Mouse (Mus musculus) forebrain, embryonic 16.5 days (tissue): ENCODE results near the gene Ppif. TPM values are rescaled to one million over a fixed set of nuclear protein-coding genes. Genes with fewer than 3 reads are reported as not detected.

Source experiments
- ATAC-seq: fragments of 200-750 bp; cut with Nextera tagmentation; 2 replicates; pipeline ENCODE4 v1.8.0; 2017; ENCODE audit warnings: mild to moderate bottlenecking, moderate library complexity
- H3K27ac ChIP-seq: fragments of 300-500 bp; sonication (generic); 2 replicates; pipeline ENCODE4 v1.5.1; 2014; ENCODE audit warnings: low read length, control low read depth
- H3K27me3 ChIP-seq: fragments of 300-500 bp; sonication (generic); replicated peaks from 2 replicates; pipeline ENCODE4 v1.6.1; 2014; ENCODE audit warnings: low read length; ENCODE audit not compliant: control insufficient read depth, insufficient read depth
- H3K36me3 ChIP-seq: fragments of 300-500 bp; sonication (generic); 2 replicates; pipeline ENCODE4 v1.6.1; 2014; ENCODE audit not compliant: control insufficient read depth, insufficient read depth
- H3K4me1 ChIP-seq: fragments of 300-500 bp; sonication (generic); replicated peaks from 2 replicates; pipeline ENCODE4 v1.6.1; 2014; ENCODE audit warnings: low read length; ENCODE audit not compliant: control insufficient read depth, insufficient read depth
- H3K4me2 ChIP-seq: fragments of 300-500 bp; sonication (generic); 2 replicates; pipeline ENCODE4 v1.6.1; 2014; ENCODE audit warnings: mild to moderate bottlenecking, low read length, control low read depth
- H3K4me3 ChIP-seq: fragments of 300-500 bp; sonication (generic); replicated peaks from 2 replicates; pipeline ENCODE4 v1.5.1; 2014; ENCODE audit warnings: mild to moderate bottlenecking, low read length, control low read depth
- H3K9ac ChIP-seq: fragments of 300-500 bp; sonication (generic); replicated peaks from 2 replicates; pipeline ENCODE4 v1.6.1; 2014; ENCODE audit warnings: low read depth, low read length, control low read depth
- H3K9me3 ChIP-seq: fragments of 300-500 bp; sonication (generic); 2 replicates; pipeline ENCODE4 v1.6.1; 2016; ENCODE audit warnings: low read length; ENCODE audit not compliant: control insufficient read depth
- WGBS: fragments of 180-500 bp; shearing (Covaris S2); extraction: QIAGEN DNeasy Blood & Tissue Kit; methylation state at CpG from one replicate; pipeline ENCODE4 v1.1.7; 2014; 5-methylcytosine and 5-hydroxymethylcytosine counted together
- polyA plus RNA-seq: library from polyadenylated mRNA; unstranded; fragments of >200 nt; fragmentation: Nextera tagmentation; extraction: Ambion mirVana; gene quantifications from 2 replicates; pipeline ENCODE4 v1.2.1, GENCODE M21; 2015

Ppif gene
- polyA plus RNA-seq: 24.1 and 26.3 TPM in 2 replicates

- H3K27me3 ChIP-seq: no peaks in the 10 kb centered on the region
- peak within 1 kb of the TSS; percentile 38; the same call in 1 of the 2 replicates for H3K27ac ChIP-seq
- H3K4me2 ChIP-seq: peak within 1 kb of the TSS; percentile 97
- peak within 1 kb of the TSS; percentile 93 for H3K9ac ChIP-seq
- peak within 1 kb of the TSS; percentile 85 for H3K4me3 ChIP-seq
- WGBS: under 1% methylated on average over 55 of the region's 70 CpGs
- peaks cover 23% of the 10 kb centered on the region for H3K4me1 ChIP-seq
- H3K36me3 ChIP-seq: peaks cover 4% of the 10 kb centered on the region; the same call in 1 of the 2 replicates
- peak; percentile 93 for ATAC-seq
- H3K9me3 ChIP-seq: no peaks in the 10 kb centered on the region
These were observed at the start of gene Ppif for GRCm38 (mm10) chr14:25693888-25694568. Gene Ppif (plus strand): TSS chr14:25694154.

DNA sequence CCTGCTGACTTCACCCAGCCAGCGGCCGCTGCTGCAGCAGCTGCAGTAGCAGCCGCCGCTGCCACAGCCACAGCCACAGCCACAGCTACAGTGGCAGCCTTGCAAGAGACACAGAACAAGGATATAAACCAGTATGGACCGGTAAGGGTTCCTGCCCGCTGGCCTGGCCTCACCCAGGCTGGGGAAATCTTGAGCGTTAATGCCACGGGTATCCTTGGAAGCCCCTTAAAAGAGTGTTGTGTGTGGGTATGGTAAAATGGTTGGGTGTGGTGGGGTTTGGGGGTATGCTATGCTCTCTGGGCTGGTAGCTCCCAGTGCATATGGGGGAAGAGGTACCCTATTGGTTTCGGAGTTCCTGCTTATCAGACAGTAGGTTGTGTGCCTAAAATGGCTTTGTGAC lies 48.2 kb upstream of the Ppif start:
- Histone ChIP-seq H3K4me2 (no peak overlapping the region), H3K27me3 (no peaks in the 10 kb centered on the region), H3K9ac (no peak overlapping the region), H3K36me3 (peaks cover 41% of the 10 kb centered on the region), H3K4me1 (no peaks in the 10 kb centered on the region), H3K27ac (no peak overlapping the region), H3K9me3 (no peaks in the 10 kb centered on the region), H3K4me3 (no peak overlapping the region)
- 88% methylated on average over 9 of the region's 9 CpGs for WGBS
- ATAC-seq: no peak

DNA sequence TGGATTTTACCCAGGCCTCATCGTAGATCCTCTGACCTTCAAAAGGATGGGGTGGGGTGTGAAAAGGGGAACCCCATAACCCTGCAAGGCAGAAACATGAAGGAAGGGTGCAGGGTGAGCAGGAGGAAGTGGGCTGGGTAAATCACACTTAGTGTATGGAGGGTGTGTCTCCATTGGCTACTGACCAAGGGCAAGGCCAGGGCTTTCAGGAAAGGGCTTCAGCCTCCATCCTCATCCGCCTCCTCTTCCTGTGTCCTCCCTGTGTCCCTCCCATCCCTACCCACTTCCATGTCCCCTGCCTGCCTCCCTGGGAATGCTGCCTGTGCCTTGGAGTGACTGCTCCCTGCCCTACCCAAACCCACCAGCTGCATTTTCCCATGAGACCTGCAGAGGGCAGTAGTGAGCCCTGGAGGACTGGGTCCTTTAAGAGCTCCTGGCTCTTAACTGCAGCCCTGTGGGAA lies 47.8 kb upstream of the Ppif start:
- WGBS: 88% methylated on average over 2 of the region's 2 CpGs
- H3K4me3 ChIP-seq: no peak overlapping the region
- no peak overlapping the region for H3K27ac ChIP-seq
- ATAC-seq: peak; percentile 29; the same call in 1 of the 2 replicates
- no peaks in the 10 kb centered on the region for H3K27me3 ChIP-seq
- no peak overlapping the region for H3K9ac ChIP-seq
- peaks cover 46% of the 10 kb centered on the region for H3K36me3 ChIP-seq
- H3K4me1 ChIP-seq: no peaks in the 10 kb centered on the region
- H3K9me3 ChIP-seq: no peaks in the 10 kb centered on the region
- H3K4me2 ChIP-seq: no peak overlapping the region

GRCm38 (mm10) chr14:25651131-25651530 lies 42.8 kb upstream of the Ppif start:
- H3K4me2 ChIP-seq: no peak overlapping the region
- no peak for ATAC-seq
- H3K27me3 ChIP-seq: no peaks in the 10 kb centered on the region
- peaks cover 54% of the 10 kb centered on the region for H3K36me3 ChIP-seq
- no peak overlapping the region for H3K4me3 ChIP-seq
- H3K4me1 ChIP-seq: no peaks in the 10 kb centered on the region
- H3K9ac ChIP-seq: no peak overlapping the region
- H3K27ac ChIP-seq: no peak overlapping the region
- WGBS: 92% methylated on average over 4 of the region's 4 CpGs
- no peaks in the 10 kb centered on the region for H3K9me3 ChIP-seq

DNA sequence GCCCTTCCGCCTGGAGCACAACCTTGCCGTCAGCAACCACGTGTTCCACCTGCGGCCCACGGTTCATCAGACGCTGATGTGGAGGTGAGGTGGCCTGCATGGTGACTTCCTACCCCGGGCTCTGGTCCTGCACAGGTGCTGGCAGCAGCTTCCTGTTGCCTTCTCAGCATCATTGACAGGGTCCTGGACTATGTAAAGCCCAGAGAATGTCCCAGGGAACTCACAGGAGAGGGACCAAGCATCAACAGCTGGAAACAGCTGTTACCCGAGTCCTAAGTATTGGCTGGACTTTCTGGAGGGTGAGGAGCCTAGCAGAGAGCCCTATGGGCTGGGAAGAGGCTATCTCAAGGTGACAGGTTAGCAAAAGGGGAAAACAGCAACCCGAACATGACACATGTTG lies 42.0 kb upstream of the Ppif start:
- no peak overlapping the region for H3K4me2 ChIP-seq
- no peak overlapping the region for H3K4me3 ChIP-seq
- 89% methylated on average over 9 of the region's 9 CpGs for WGBS
- H3K27ac ChIP-seq: no peak overlapping the region
- peaks cover 59% of the 10 kb centered on the region for H3K36me3 ChIP-seq
- no peak overlapping the region for H3K9ac ChIP-seq
- no peak for ATAC-seq
- no peaks in the 10 kb centered on the region for H3K27me3 ChIP-seq
- H3K4me1 ChIP-seq: no peaks in the 10 kb centered on the region
- no peaks in the 10 kb centered on the region for H3K9me3 ChIP-seq

GRCm38 (mm10) chr14:25654401-25655197 lies 39.4 kb upstream of the Ppif start:
- H3K9ac ChIP-seq: no peak overlapping the region
- no peaks in the 10 kb centered on the region for H3K9me3 ChIP-seq
- H3K4me2 ChIP-seq: no peak overlapping the region
- H3K27ac ChIP-seq: no peak overlapping the region
- no peak for ATAC-seq
- H3K27me3 ChIP-seq: no peaks in the 10 kb centered on the region
- WGBS: 93% methylated on average over 14 of the region's 14 CpGs
- H3K4me3 ChIP-seq: no peak overlapping the region
- no peaks in the 10 kb centered on the region for H3K4me1 ChIP-seq
- peaks cover 62% of the 10 kb centered on the region for H3K36me3 ChIP-seq

DNA sequence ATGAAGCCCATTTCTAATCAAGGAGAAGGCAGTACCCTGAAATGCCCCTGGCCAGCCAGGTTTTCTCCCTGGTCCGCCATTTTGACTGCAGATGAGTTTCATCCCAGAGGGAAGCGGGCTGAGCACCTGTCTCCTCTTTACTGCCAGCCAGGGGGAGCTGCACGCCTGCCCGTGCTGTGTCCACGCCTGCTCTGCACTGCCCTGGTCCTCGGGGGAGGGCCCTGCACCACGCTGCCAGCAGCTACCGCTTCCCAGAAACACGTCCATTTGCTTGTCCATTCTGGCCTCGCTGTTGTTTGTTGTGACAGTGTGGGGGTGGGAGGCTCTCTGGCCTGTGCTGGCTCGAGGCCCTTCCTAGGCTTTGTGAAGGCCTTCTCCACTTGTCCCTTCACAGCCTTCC lies 33.3 kb upstream of the Ppif start:
- no peak overlapping the region for H3K4me2 ChIP-seq
- WGBS: 58% methylated on average over 11 of the region's 11 CpGs
- no peaks in the 10 kb centered on the region for H3K4me1 ChIP-seq
- H3K36me3 ChIP-seq: peaks cover 63% of the 10 kb centered on the region
- no peaks in the 10 kb centered on the region for H3K9me3 ChIP-seq
- H3K27ac ChIP-seq: no peak overlapping the region
- H3K9ac ChIP-seq: no peak overlapping the region
- H3K4me3 ChIP-seq: no peak overlapping the region
- ATAC-seq: peak; percentile 31; the same call in 1 of the 2 replicates
- no peaks in the 10 kb centered on the region for H3K27me3 ChIP-seq

DNA sequence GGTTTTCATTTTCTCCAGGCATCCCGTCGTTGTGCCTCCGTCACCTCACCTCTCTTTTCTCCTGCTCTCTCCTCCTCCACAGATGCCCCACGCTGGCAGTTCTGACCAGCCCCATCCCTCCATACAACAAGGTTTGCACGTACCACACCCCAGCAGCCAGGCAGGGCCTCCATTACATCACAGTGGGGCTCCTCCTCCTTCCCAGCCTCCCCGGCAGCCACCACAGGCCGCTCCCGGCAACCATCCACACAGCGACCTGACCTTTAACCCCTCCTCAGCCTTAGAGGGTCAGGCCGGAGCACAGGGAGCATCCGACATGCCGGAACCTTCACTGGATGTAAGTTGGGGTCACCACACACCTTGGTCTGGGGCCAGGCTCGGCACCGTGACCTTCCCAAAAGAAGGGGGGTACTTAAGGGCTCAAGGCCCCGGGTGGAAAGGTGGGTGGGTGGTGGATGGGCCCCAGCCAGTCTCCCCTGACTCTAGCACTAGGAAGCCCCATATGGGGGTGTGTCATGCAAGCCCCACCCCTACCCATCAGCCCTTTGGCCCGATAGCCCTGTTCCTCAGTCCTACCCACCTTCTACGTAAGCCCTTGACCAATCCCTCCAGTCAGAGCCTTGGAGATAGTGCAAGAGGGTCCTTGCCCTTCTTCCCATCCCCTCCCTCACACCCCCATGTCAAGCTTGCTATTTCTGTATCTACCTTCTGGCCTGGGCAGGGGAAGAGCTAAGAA lies 32.6 kb upstream of the Ppif start:
- Histone ChIP-seq H3K9ac (no peak overlapping the region), H3K27ac (no peak overlapping the region), H3K4me2 (no peak overlapping the region), H3K9me3 (no peaks in the 10 kb centered on the region), H3K4me1 (no peaks in the 10 kb centered on the region), H3K4me3 (no peak overlapping the region), H3K36me3 (peaks cover 57% of the 10 kb centered on the region), H3K27me3 (no peaks in the 10 kb centered on the region)
- WGBS: 86% methylated on average over 17 of the region's 17 CpGs
- no peak for ATAC-seq
